Mouse (Mus musculus): Measurements from ENCODE around the gene Ppp5c.

- TF ChIP-seq POLR2A (IDR thresholded peaks at IDR 0.05; ENCODE audit: extremely low read depth, insufficient read depth, low read length) (no peak), CTCF (IDR thresholded peaks at IDR 0.05; ENCODE audit: low read depth, low read length) (no peak)
These were observed 15.7 kb downstream of the Ppp5c start for GRCm38 (mm10) chr7:17011909-17012590.

Measured in liver, adult 2 months (tissue).